Mouse (Mus musculus) CH12.LX (cell line): ENCODE results near the gene Cds1.

Experiments
- CTCF ChIP-seq, 2 experiments: IDR thresholded peaks in 1 of 2; conservative IDR thresholded peaks in 1 of 2; 2 replicates each; pipeline ENCODE4 v1.5.1; 2011 to 2012; ENCODE audit warnings: low read depth in 2 of 2, low read length in 2 of 2, improper control_type of control experiment in 1 of 2, inconsistent platforms in 1 of 2, mild to moderate bottlenecking in 1 of 2, moderate library complexity in 1 of 2
- EP300 ChIP-seq: IDR thresholded peaks from 2 replicates; pipeline ENCODE4 v1.6.1; 2011; ENCODE audit warnings: low read length, improper control_type of control experiment
- POLR2A ChIP-seq: IDR thresholded peaks from 2 replicates; pipeline ENCODE4 v1.6.1; 2011; ENCODE audit warnings: low read depth, mild to moderate bottlenecking, improper control_type of control experiment, low read length

- no peak for TF ChIP-seq CTCF (conservative IDR thresholded peaks at IDR 0.05 in 1 of 2, IDR thresholded peaks at IDR 0.05 in 1 of 2; ENCODE audit: low read depth in 2 of 2, low read length in 2 of 2)
- TF ChIP-seq EP300, result no peak
- TF ChIP-seq POLR2A, result no peak
Measured at GRCm38 (mm10) chr5:101832991-101833390, 68.1 kb downstream of the Cds1 start.
